Mouse (Mus musculus) ES-E14 (cell line): ENCODE data around the gene Cryz.

Source experiments
- CHD2 ChIP-seq: IDR thresholded peaks from 2 replicates; pipeline ENCODE4 v1.6.1; 2014; ENCODE audit warnings: mild to moderate bottlenecking, low read depth, low read length, inconsistent platforms
- HCFC1 ChIP-seq: IDR thresholded peaks from 2 replicates; pipeline ENCODE4 v1.6.1; 2012; ENCODE audit warnings: low read length, inconsistent platforms, borderline replicate concordance; ENCODE audit not compliant: insufficient read depth
- MAFK ChIP-seq: IDR thresholded peaks from 2 replicates; pipeline ENCODE4 v1.6.1; 2014; ENCODE audit warnings: mild to moderate bottlenecking, low read depth, low read length, inconsistent platforms; ENCODE audit not compliant: insufficient read depth
- ZNF384 ChIP-seq: IDR thresholded peaks from 2 replicates; pipeline ENCODE4 v1.6.1; 2012; ENCODE audit warnings: low read depth, low read length, inconsistent platforms

DNA sequence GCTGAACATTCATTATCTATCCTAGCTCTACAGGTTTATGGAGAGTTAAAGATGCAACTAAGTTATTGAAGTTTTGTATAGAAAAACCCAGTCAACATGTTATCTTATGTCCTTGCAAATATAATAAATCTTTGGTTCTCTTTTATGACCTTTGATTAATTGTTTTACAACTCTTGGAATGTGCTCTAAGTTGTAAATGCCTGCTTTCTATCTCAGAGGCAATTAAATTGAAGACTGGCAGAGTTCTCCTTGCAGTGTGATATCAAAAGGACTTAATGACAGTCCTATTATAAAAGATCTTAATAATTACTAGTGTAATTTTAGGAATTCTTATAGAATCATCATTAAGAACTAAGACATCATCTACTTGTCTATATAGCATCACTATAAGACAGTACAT, 5.6 kb downstream of the Cryz start:
- TF ChIP-seq HCFC1 = no peak
- TF ChIP-seq MAFK = no peak
- TF ChIP-seq ZNF384 = no peak
- no peak for TF ChIP-seq CHD2
